Mouse (Mus musculus) 3134 (cell line): Measurements from ENCODE around the gene Cd36.

Experiments used
- DNase-seq: peaks from one replicate; pipeline ENCODE4 v3.0.0-alpha.2; 2011; ENCODE audit warnings: low spot score; ENCODE audit not compliant: insufficient read length; ENCODE audit errors: extremely low read depth

Cd36 gene

GRCm38 (mm10) chr5:17816170-17816569 lies 72.4 kb downstream of the Cd36 start:
- DNase-seq: no peak

GRCm38 (mm10) chr5:17810336-17810735 lies 78.3 kb downstream of the Cd36 start:
- DNase-seq: no peak

- DNase-seq: no peak
These were observed 81.7 kb downstream of the Cd36 start for GRCm38 (mm10) chr5:17806774-17807377.

GRCm38 (mm10) chr5:17776571-17776970 lies 112.0 kb downstream of the Cd36 start:
- peak; percentile 86 for DNase-seq

GRCm38 (mm10) chr5:17770328-17770727 lies 118.3 kb downstream of the Cd36 start:
- no peak for DNase-seq

GRCm38 (mm10) chr5:17766006-17766677 lies 122.5 kb downstream of the Cd36 start:
- peak; percentile 7 for DNase-seq

GRCm38 (mm10) chr5:17753471-17754005 lies 135.1 kb downstream of the Cd36 start:
- no peak for DNase-seq

- DNase-seq: peak; percentile 11
These were observed 140.3 kb downstream of the Cd36 start for GRCm38 (mm10) chr5:17748293-17748692.

GRCm38 (mm10) chr5:17747143-17747542 lies 141.5 kb downstream of the Cd36 start:
- no peak for DNase-seq

GRCm38 (mm10) chr5:17746520-17746919 lies 142.1 kb downstream of the Cd36 start:
- DNase-seq: no peak

GRCm38 (mm10) chr5:17739805-17740204 lies 148.8 kb downstream of the Cd36 start:
- no peak for DNase-seq
